Mouse (Mus musculus) midbrain, embryonic 10.5 days (tissue): ENCODE results near the gene Scarb1. TPM values are rescaled to one million over a fixed set of nuclear protein-coding genes. Genes with fewer than 3 reads are reported as not detected.

Experiments used
- DNase-seq: peaks from one replicate; pipeline ENCODE4 v3.0.0-alpha.2; 2017; ENCODE audit warnings: low spot score
- H3K27ac ChIP-seq: fragments of 300-500 bp; sonication (generic); replicated peaks from 2 replicates; pipeline ENCODE4 v1.5.1; 2016; ENCODE audit warnings: mild to moderate bottlenecking
- H3K27me3 ChIP-seq: fragments of 300-500 bp; sonication (generic); 2 replicates; pipeline ENCODE4 v1.6.1; 2016; ENCODE audit warnings: low read depth, mild to moderate bottlenecking; ENCODE audit not compliant: poor library complexity, severe bottlenecking
- H3K36me3 ChIP-seq: fragments of 300-500 bp; sonication (generic); 2 replicates; pipeline ENCODE4 v1.6.1; 2016; ENCODE audit warnings: mild to moderate bottlenecking, moderate library complexity
- H3K4me1 ChIP-seq: fragments of 300-500 bp; sonication (generic); 2 replicates; pipeline ENCODE4 v1.6.1; 2016
- H3K4me3 ChIP-seq: fragments of 300-500 bp; sonication (generic); 2 replicates; pipeline ENCODE4 v1.5.1; 2016; ENCODE audit warnings: mild to moderate bottlenecking, moderate library complexity
- H3K9me3 ChIP-seq: fragments of 300-500 bp; sonication (generic); replicated peaks from 2 replicates; pipeline ENCODE4 v1.6.1; 2016; ENCODE audit warnings: mild to moderate bottlenecking
- WGBS: fragments of 180-500 bp; shearing (Covaris S2); methylation state at CpG from one replicate; pipeline ENCODE4 v1.1.7; 2016; 5-methylcytosine and 5-hydroxymethylcytosine counted together
- polyA plus RNA-seq: library from polyadenylated mRNA; unstranded; fragments of >200 nt; fragmentation: Nextera tagmentation; extraction: Ambion mirVana; gene quantifications from 2 replicates; pipeline ENCODE4 v1.2.1, GENCODE M21; 2016

The Scarb1 gene
- polyA plus RNA-seq, 1 experiment from 2014 or later, result 52.3 TPM

DNA sequence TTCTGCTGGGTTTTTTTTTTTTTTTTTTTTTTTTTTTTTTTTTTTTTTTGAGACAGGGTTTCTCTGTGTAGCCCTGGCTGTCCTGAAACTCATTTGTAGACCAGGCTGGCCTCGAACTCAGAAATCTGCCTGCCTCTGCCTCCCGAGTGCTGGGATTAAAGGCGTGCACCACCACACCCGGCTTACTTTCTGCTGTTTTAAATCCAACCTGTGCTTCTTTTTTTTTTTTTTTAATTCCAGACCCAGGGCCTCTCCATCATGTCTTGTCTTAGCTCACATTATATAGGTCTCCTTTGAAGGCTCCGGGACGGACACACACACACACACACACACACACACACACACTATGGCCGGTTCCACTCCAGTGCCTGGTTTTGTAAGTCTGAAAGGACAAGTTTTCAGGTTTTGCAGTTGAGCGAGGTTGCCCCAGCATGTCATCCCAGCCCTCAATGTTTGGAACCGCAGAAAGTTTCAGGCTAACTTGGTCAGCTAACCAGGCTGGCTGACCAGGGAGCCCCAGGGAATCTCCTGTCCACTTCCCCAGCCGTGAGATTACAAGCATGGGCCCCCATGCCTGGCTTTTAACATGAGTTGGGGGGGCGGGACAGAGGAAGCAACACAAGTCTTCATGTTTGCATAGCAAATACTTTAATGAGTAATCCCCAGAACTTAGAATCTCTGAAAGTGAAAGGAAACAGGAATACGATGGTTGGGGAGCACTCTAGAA, 16.8 kb upstream of the Scarb1 start:
- Histone ChIP-seq H3K9me3 (no peaks in the 10 kb centered on the region; the same call in 1 of the 2 replicates), H3K36me3 (no peaks in the 10 kb centered on the region), H3K27me3 (no peaks in the 10 kb centered on the region), H3K4me1 (peaks cover 13% of the 10 kb centered on the region), H3K4me3 (no peak overlapping the region), H3K27ac (0 out of 2 replicates have a peak overlapping the region, but pooled peaks have one; percentile 13)
- WGBS, result 80% methylated on average over 12 of the region's 12 CpGs
- DNase-seq, result no peak

DNA sequence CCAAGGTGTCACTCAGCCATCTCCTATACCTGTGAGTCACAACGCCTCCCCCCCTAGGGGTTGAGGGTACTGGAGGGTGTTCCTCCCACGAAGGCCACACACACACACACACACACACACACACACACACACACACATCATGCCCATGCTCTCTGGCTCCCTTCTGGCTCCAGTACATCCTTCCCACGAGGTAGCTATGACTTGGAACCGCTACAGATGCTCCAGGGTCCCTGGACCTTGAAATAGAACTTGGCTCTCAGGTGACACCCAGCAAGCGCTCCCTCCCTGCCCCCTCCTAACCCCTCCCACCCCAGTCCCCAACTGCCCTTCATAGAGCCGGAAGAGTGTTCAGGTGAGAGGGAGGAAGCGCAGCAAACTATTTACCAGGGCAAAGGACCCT, 14.8 kb upstream of the Scarb1 start:
- no peaks in the 10 kb centered on the region for H3K27me3 ChIP-seq
- H3K27ac ChIP-seq, result no peak overlapping the region
- no peaks in the 10 kb centered on the region; the same call in 1 of the 2 replicates for H3K9me3 ChIP-seq
- peaks cover 13% of the 10 kb centered on the region for H3K4me1 ChIP-seq
- no peaks in the 10 kb centered on the region for H3K36me3 ChIP-seq
- 62% methylated on average over 7 of the region's 7 CpGs for WGBS
- H3K4me3 ChIP-seq, result no peak overlapping the region
- DNase-seq, result no peak

DNA sequence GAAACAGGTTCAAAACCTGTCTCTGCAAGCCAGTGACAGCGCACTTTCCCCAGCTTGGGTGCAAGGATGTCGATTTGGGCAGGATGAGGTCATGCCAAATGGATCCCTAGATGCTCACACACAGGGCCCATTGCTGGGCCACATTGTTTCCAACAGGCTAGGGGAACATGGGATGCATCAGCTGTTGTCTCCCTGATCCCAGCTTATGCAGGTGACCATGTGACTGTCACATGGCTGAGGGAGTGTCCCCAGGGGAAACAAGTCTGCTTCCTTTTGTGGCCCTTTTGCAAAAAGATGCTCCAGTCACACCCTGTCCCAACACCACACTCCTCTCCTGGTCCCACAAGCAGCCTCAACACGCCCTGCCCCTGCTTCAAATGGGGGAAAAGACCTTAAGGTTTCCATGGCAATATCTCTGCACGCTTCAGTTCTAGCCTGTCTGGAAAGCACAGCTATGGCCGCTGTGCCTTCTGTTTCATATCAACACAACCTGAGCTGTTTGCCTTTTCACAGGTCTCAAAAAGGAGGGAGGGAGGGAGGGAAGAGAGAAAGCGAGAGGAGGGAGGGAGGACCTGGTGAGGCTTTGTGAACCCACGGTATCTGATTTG, 14.1 kb upstream of the Scarb1 start:
- H3K36me3 ChIP-seq, result no peaks in the 10 kb centered on the region
- no peaks in the 10 kb centered on the region for H3K27me3 ChIP-seq
- H3K4me1 ChIP-seq, result peaks cover 10% of the 10 kb centered on the region
- no peaks in the 10 kb centered on the region; the same call in 1 of the 2 replicates for H3K9me3 ChIP-seq
- H3K4me3 ChIP-seq, result no peak overlapping the region
- no peak overlapping the region for H3K27ac ChIP-seq
- DNase-seq, result no peak
- WGBS, result 62% methylated on average over 7 of the region's 7 CpGs

DNA sequence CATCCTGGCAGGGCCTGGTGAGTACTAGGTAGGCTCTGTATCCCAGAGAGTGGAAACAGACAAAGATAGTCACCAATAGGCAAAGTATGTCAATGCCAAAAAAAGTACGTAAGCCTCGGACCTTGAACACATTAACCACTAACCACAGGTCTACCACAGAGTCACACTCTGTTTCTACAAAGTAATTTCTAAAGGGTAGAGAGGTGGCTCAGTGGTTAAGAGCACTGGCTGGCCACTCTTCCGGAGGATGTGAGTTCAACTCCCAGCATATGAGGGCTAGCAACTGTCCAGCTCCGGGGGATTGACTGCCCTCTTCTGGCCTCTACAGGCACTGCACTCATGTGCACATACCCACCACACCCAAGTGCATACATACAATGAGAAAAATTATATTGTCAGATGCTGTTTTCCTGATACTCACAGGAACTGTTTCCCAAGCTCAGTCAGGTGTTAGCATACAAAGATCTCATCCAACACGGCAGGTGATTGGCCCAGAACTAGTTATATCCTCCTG, 11.9 kb upstream of the Scarb1 start:
- Histone ChIP-seq H3K4me3 (no peak overlapping the region), H3K9me3 (no peaks in the 10 kb centered on the region; the same call in 1 of the 2 replicates), H3K27me3 (no peaks in the 10 kb centered on the region), H3K4me1 (peaks cover 10% of the 10 kb centered on the region), H3K36me3 (no peaks in the 10 kb centered on the region), H3K27ac (no peak overlapping the region)
- no peak for DNase-seq
- WGBS, result 96% methylated on average over 5 of the region's 5 CpGs

DNA sequence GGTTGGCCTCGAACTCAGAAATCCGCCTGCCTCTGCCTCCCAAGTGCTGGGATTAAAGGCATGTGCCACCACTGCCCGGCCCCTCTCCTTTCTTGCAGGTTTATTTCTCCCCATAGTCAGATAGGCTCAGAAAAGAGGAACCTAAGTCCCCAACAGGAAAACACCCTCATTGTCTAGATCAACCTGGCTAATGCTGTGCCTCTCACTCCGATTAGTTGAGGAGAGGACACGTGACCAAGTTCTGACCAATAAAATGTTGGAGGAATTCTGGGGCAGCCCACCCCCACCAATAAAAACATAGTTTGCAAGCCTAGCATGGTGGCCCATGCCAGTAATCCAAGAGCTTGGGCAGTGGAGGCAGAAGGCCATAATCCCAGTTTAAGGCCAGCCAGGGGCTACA, 11.0 kb upstream of the Scarb1 start:
- Histone ChIP-seq H3K4me1 (peaks cover 10% of the 10 kb centered on the region), H3K27ac (no peak overlapping the region), H3K36me3 (no peaks in the 10 kb centered on the region), H3K4me3 (no peak overlapping the region), H3K27me3 (no peaks in the 10 kb centered on the region), H3K9me3 (no peaks in the 10 kb centered on the region; the same call in 1 of the 2 replicates)
- WGBS, result 92% methylated on average over 5 of the region's 5 CpGs
- no peak for DNase-seq

DNA sequence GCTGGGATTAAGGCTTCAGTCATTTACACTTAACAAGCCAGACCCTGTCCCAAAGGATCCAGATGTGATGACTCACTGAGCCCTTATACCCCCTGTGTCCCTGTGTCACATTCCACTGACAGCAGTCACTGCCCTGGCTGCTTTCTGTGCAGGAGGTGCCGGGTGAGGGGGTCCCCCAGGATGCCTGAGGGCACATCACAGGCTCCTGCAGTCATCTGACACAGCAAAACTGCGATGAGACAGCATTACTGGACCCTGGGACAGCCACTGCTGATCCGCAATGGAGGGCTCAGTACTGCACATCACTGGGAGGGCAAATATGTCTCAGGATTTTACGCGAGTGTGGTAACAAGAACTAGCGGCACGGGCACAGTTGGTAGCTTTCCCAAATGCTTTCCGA, 10.2 kb upstream of the Scarb1 start:
- no peak for DNase-seq
- no peak overlapping the region for H3K27ac ChIP-seq
- H3K4me3 ChIP-seq, result no peak overlapping the region
- WGBS, result 80% methylated on average over 8 of the region's 8 CpGs
- no peaks in the 10 kb centered on the region for H3K27me3 ChIP-seq
- H3K36me3 ChIP-seq, result no peaks in the 10 kb centered on the region
- no peaks in the 10 kb centered on the region; the same call in 1 of the 2 replicates for H3K9me3 ChIP-seq
- peaks cover 10% of the 10 kb centered on the region for H3K4me1 ChIP-seq

DNA sequence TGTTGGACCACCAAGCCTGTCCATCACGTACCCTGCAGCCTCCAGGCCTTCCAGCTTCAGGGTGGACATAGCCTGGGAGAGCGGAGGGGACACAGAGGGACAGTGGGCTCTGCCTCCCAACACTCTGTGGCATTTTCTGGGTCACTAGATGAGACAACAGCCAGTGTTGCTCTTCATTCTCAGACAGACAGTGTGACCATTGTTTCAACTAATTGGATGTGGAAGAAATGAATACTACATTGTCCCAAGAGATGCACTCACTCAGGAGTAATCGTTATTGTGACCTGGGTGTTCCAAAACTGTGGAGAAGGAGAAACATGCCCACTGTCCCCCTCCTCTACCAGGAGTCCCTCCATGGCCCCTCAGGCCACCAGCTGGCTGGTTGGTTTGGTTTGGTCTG, 8.5 kb upstream of the Scarb1 start:
- H3K27ac ChIP-seq, result no peak overlapping the region
- no peaks in the 10 kb centered on the region; the same call in 1 of the 2 replicates for H3K9me3 ChIP-seq
- H3K27me3 ChIP-seq, result no peaks in the 10 kb centered on the region
- 0 out of 2 replicates have a peak, but pooled peaks cover 5% of the 10 kb centered on the region for H3K4me1 ChIP-seq
- H3K4me3 ChIP-seq, result no peak overlapping the region
- 88% methylated on average over 3 of the region's 3 CpGs for WGBS
- H3K36me3 ChIP-seq, result no peaks in the 10 kb centered on the region
- DNase-seq, result no peak

DNA sequence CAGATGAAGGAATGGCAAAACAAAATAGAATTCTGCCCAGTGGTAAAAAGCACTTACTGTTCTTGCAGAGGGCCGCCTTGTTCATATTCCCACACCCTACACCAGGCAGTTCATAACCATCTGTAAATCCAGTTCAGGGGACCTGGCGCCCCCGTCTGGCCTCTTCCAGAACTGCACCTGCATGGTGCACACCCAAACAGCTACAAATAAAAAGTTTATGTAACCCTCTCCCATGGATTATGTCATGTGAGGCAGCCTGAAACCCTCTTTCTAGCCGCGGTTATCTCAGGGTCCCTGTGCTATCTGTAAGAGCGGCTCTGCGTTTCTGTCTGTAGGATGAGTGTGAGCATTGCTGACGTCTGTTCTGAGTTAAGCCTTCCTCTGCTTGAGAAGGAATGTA, 7.6 kb upstream of the Scarb1 start:
- no peaks in the 10 kb centered on the region for H3K27me3 ChIP-seq
- no peak overlapping the region for H3K4me3 ChIP-seq
- no peak overlapping the region for H3K27ac ChIP-seq
- 0 out of 2 replicates have a peak, but pooled peaks cover 5% of the 10 kb centered on the region for H3K4me1 ChIP-seq
- WGBS, result 39% methylated on average over 8 of the region's 8 CpGs
- DNase-seq, result peak; percentile 48
- H3K36me3 ChIP-seq, result no peaks in the 10 kb centered on the region
- H3K9me3 ChIP-seq, result no peaks in the 10 kb centered on the region; the same call in 1 of the 2 replicates

DNA sequence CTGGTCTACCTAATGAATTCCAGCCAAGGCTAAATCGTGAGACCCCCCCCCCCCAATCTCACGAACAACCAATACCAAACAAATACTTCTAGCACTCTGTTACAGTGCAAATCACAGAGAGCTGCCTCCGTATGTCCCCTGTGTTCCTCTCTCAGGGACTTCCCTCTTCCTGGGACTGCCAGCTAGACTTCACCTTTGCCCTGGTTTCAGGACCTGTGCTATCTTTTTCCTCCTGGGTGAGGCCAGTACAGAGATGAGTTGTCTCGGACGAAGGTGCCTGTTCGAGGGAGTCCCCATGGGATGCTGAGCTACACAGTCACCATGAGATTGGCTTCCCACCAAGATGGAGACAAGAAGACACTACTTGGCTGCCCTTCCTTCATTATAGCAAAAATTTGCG, 7.2 kb upstream of the Scarb1 start:
- H3K36me3 ChIP-seq, result no peaks in the 10 kb centered on the region
- 76% methylated on average over 7 of the region's 7 CpGs for WGBS
- DNase-seq, result no peak
- H3K27me3 ChIP-seq, result no peaks in the 10 kb centered on the region
- 0 out of 2 replicates have a peak, but pooled peaks cover 5% of the 10 kb centered on the region for H3K4me1 ChIP-seq
- no peak overlapping the region for H3K27ac ChIP-seq
- no peaks in the 10 kb centered on the region; the same call in 1 of the 2 replicates for H3K9me3 ChIP-seq
- H3K4me3 ChIP-seq, result no peak overlapping the region

DNA sequence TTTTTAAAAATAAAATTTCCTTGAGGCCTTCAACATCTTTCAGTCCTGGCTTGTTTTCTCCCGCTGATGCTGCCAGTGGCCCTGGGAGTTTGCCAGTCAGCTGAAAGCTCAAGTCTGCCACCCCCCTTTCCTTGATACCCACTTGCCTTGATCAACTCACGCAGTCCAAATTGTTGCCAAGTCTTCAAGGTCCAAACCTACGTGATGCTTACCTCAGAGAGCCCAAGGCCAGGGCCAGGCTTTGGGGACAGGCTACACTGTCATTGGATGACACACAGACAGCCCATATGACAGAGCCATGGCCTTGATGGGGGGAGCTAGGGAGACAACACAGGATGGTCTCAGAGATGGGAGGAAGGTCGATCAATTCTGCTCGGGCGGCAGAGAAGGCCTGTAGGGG, 3.4 kb upstream of the Scarb1 start:
- Histone ChIP-seq H3K4me1 (peaks cover 23% of the 10 kb centered on the region), H3K4me3 (no peak overlapping the region), H3K27ac (no peak overlapping the region), H3K9me3 (no peaks in the 10 kb centered on the region), H3K27me3 (peaks cover 5% of the 10 kb centered on the region; the same call in 1 of the 2 replicates), H3K36me3 (no peaks in the 10 kb centered on the region)
- WGBS, result 93% methylated on average over 6 of the region's 6 CpGs
- no peak for DNase-seq

DNA sequence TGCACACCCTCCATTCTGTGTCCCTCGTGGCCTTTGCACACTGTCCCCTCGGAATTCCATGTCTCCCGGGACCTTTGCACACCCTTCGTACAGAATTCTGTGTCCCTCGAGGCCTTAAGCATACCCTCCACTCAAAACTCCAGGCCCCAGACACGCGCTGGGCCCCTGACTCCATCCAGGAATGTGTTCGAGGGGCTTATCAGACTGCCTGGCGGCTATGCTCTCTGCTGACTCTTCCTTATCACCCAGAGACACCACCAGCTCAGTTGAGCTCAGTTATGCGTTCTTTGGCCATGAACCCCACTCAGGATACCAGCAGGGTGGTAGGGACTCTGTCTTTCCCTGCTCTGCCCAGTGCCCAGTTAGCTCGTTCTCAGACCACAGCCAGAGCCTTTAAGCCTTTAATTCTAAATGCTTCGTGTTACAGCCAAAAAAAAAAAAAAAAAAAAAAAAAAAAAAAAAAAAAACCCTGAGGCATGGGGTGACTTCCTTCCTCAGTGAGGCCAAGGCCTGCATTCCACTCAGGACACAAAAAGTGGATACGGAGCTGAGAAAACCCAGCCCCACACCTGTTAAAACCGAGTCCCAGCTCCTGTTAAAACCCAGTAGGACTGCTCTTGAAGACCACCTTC, 681 bp upstream of the Scarb1 start:
- Histone ChIP-seq H3K27ac (peak overlapping the region; percentile 83), H3K4me3 (peak overlapping the region; percentile 76), H3K36me3 (no peaks in the 10 kb centered on the region), H3K27me3 (peaks cover 7% of the 10 kb centered on the region; the same call in 1 of the 2 replicates), H3K4me1 (peaks cover 48% of the 10 kb centered on the region), H3K9me3 (no peaks in the 10 kb centered on the region)
- WGBS, result 58% methylated on average over 14 of the region's 14 CpGs
- DNase-seq, result no peak

DNA sequence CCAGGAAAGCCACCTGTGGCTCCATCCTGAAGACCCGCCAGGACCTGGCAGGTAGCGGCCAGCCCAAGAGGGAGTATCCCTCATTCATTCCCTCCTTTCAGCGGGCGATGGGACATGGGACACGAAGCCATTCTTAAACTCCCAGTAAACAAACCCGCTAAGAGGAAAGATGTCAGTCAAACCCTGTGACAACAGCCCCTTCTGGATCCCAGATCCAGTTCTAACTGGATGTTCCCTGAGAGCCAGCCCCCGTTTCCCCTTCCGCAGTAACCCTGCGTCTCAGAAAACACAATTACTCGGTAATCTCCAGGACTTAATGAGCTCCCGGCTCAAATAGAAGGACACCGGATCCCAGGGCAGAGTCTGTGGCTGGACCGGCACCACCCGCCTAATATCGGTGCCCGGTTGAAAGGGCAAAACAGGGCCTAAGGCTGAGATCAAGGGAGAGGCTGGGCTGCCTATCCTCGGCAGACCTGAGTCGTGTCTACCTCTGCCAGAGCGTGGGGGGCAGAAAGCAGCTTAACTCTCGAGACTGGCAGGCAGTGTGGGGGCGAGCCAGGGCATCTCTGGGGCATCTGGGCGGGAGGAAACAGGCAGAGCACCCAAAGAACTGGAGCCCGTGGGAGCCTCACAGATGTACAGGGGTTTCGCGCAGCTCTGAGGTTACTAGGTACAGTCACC, 903 bp downstream of the Scarb1 start:
- Histone ChIP-seq H3K27ac (peak overlapping the region; percentile 83), H3K36me3 (peaks cover 10% of the 10 kb centered on the region; the same call in 1 of the 2 replicates), H3K4me1 (peaks cover 48% of the 10 kb centered on the region), H3K9me3 (no peaks in the 10 kb centered on the region), H3K27me3 (peaks cover 7% of the 10 kb centered on the region; the same call in 1 of the 2 replicates), H3K4me3 (peak overlapping the region; percentile 76)
- peak; percentile 49 for DNase-seq
- 2% methylated on average over 25 of the region's 25 CpGs for WGBS
